Comparison of ENCODE assay signal across 8 mouse cellular contexts in the genomic region with DNA sequence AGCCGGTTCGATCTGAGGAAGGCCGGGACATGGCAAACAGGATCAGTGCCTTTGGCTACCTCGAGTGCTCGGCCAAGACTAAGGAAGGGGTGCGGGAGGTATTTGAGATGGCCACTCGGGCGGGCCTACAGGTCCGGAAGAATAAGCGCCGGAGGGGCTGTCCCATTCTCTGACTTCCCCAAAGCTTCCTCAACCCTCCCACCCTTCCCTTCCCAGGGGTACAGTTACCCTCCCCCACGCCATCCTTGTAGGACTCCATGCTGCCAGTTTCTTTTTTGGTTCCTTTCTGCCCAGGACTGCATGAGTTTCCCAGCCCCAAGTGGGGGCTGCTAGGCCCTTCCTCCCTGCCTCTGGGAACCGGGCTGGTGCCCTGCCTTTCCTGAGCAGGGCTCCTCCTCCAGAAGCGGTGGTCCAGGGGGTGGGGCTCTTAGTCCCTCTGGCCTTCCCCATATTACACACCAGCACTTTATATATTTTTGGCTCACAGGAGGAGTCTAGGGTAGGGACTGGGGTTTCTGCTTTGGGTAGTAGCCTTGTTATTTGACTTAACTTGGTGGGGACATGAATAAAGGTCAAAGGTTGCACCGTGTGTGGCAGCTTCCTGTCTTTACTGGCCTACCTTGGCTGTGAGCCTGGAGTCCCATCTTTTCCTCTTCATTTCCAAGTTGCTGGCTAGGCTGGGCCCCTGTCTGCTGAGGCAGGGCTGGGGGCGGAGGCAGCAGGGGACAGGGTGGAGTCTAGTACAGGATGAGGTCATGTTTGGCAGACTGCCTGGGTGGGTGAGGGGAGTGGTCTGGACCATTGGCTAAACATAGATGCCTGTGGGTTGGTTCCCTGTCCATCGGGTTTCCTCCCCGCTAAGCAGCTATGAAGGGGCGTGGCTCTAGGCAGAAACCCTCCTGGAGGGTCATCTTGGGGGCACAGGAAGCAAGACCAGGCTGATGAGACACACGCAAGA. TPM values are rescaled to one million over a fixed set of nuclear protein-coding genes. Genes with fewer than 3 reads are reported as not detected.
A peak's percentile ranks its signal among the peaks of the same experiment; 100 is the strongest.
DNase-seq lines count a peak whose midpoint lies in the region; ATAC-seq lines count a peak whose summit lies in the region.

No protein-coding gene starts in this region.

- peak overlapping the region; percentile 10; the same call in 1 of the 2 replicates for H3K4me2 ChIP-seq in embryonic facial prominence, embryonic 13.5 days
- H3K4me2 ChIP-seq in heart, embryonic 11.5 days = peak overlapping the region; percentile 25
- H3K4me2 ChIP-seq in kidney, embryonic 14.5 days (replicated peaks; ENCODE audit: low read depth, low read length) = no peak overlapping the region; the same call in 1 of the 2 replicates
- no peak overlapping the region for H3K4me2 ChIP-seq in midbrain, embryonic 16.5 days (ENCODE audit: low read length)
- peak overlapping the region; percentile 31; the same call in 1 of the 2 replicates for H3K4me2 ChIP-seq in stomach, embryonic 16.5 days (ENCODE audit: low read depth, low read length)

- 50% methylated on average over 20 of the region's 20 CpGs for WGBS in embryonic facial prominence, embryonic 13.5 days
- 31% methylated on average over 20 of the region's 20 CpGs for WGBS in heart, embryonic 11.5 days (ENCODE audit: insufficient replicate concordance)
- WGBS in kidney, embryonic 14.5 days = 46% methylated on average over 19 of the region's 20 CpGs
- 59% methylated on average over 20 of the region's 20 CpGs for WGBS in midbrain, embryonic 16.5 days
- 42% methylated on average over 20 of the region's 20 CpGs for WGBS in stomach, embryonic 16.5 days

- peak; percentile 61 to 87 for DNase-seq in cerebellum, postnatal 4 days (ENCODE audit: low spot score in 2 of 2)
- no peak for DNase-seq in cerebellum, adult 9-11 months
- peak; percentile 87 for DNase-seq in liver

- no peaks in the 10 kb centered on the region for H3K9me3 ChIP-seq in embryonic facial prominence, embryonic 13.5 days
- H3K9me3 ChIP-seq in heart, embryonic 11.5 days (replicated peaks; ENCODE audit: control insufficient read depth, low read length) = no peaks in the 10 kb centered on the region
- H3K9me3 ChIP-seq in kidney, embryonic 14.5 days (ENCODE audit: control insufficient read depth, low read length) = no peaks in the 10 kb centered on the region
- no peaks in the 10 kb centered on the region for H3K9me3 ChIP-seq in midbrain, embryonic 16.5 days (replicated peaks; ENCODE audit: control insufficient read depth, low read length, poor library complexity, severe bottlenecking)
- no peaks in the 10 kb centered on the region for H3K9me3 ChIP-seq in stomach, embryonic 16.5 days (replicated peaks; ENCODE audit: control insufficient read depth, low read length)

- peak; percentile 50 for ATAC-seq in embryonic facial prominence, embryonic 13.5 days (ENCODE audit: insufficient number of reproducible peaks, insufficient read depth, low FRiP score, low TSS enrichment, low read depth)
- ATAC-seq in heart, embryonic 11.5 days (replicated peaks; ENCODE audit: insufficient number of reproducible peaks, low FRiP score, low TSS enrichment) = peak; percentile 90
- ATAC-seq in kidney, embryonic 14.5 days (ENCODE audit: low FRiP score, low TSS enrichment) = peak; percentile 92
- peak; percentile 63 for ATAC-seq in midbrain, embryonic 16.5 days
- peak; percentile 92 for ATAC-seq in stomach, embryonic 16.5 days (ENCODE audit: insufficient read depth, low FRiP score)

- H3K27ac ChIP-seq in embryonic facial prominence, embryonic 13.5 days = peak overlapping the region; percentile 80
- peak overlapping the region; percentile 86 for H3K27ac ChIP-seq in heart, embryonic 11.5 days (ENCODE audit: low read depth, low read length)
- peak overlapping the region; percentile 82 for H3K27ac ChIP-seq in kidney, embryonic 14.5 days (ENCODE audit: low read depth, low read length)
- H3K27ac ChIP-seq in midbrain, embryonic 16.5 days (ENCODE audit: low read length) = no peak overlapping the region
- peak overlapping the region; percentile 94 for H3K27ac ChIP-seq in stomach, embryonic 16.5 days (ENCODE audit: low read length)

- peaks cover 69% of the 10 kb centered on the region for H3K4me1 ChIP-seq in embryonic facial prominence, embryonic 13.5 days
- peaks cover 59% of the 10 kb centered on the region for H3K4me1 ChIP-seq in heart, embryonic 11.5 days (ENCODE audit: control insufficient read depth, insufficient read depth, low read length)
- H3K4me1 ChIP-seq in kidney, embryonic 14.5 days (ENCODE audit: control insufficient read depth, insufficient read depth, low read length) = peaks cover 65% of the 10 kb centered on the region
- no peaks in the 10 kb centered on the region for H3K4me1 ChIP-seq in midbrain, embryonic 16.5 days (ENCODE audit: control insufficient read depth, insufficient read depth, low read length)
- peaks cover 58% of the 10 kb centered on the region for H3K4me1 ChIP-seq in stomach, embryonic 16.5 days (ENCODE audit: control insufficient read depth, insufficient read depth, low read length)

- peak overlapping the region; percentile 11; the same call in 1 of the 2 replicates for H3K9ac ChIP-seq in embryonic facial prominence, embryonic 13.5 days
- no peak overlapping the region for H3K9ac ChIP-seq in heart, embryonic 11.5 days (ENCODE audit: low read depth, low read length)
- no peak overlapping the region; the same call in 1 of the 2 replicates for H3K9ac ChIP-seq in kidney, embryonic 14.5 days (ENCODE audit: low read depth, low read length)
- no peak overlapping the region for H3K9ac ChIP-seq in midbrain, embryonic 16.5 days (ENCODE audit: low read depth, low read length)
- peak overlapping the region; percentile 54 for H3K9ac ChIP-seq in stomach, embryonic 16.5 days (ENCODE audit: low read length)

- peaks cover 71% of the 10 kb centered on the region for H3K36me3 ChIP-seq in embryonic facial prominence, embryonic 13.5 days
- H3K36me3 ChIP-seq in heart, embryonic 11.5 days (ENCODE audit: control insufficient read depth, insufficient read depth, low read length) = peaks cover 26% of the 10 kb centered on the region
- peaks cover 61% of the 10 kb centered on the region for H3K36me3 ChIP-seq in kidney, embryonic 14.5 days (ENCODE audit: control insufficient read depth, insufficient read depth, low read length)
- H3K36me3 ChIP-seq in midbrain, embryonic 16.5 days (ENCODE audit: control insufficient read depth, insufficient read depth, low read length) = no peaks in the 10 kb centered on the region
- H3K36me3 ChIP-seq in stomach, embryonic 16.5 days (ENCODE audit: control insufficient read depth, insufficient read depth, low read length) = peaks cover 14% of the 10 kb centered on the region; the same call in 1 of the 2 replicates

- H3K4me3 ChIP-seq in embryonic facial prominence, embryonic 13.5 days = no peak overlapping the region
- no peak overlapping the region for H3K4me3 ChIP-seq in heart, embryonic 11.5 days (ENCODE audit: low read depth, low read length)
- H3K4me3 ChIP-seq in kidney, embryonic 14.5 days (ENCODE audit: low read length) = no peak overlapping the region
- H3K4me3 ChIP-seq in midbrain, embryonic 16.5 days (ENCODE audit: low read depth, low read length) = no peak overlapping the region
- H3K4me3 ChIP-seq in stomach, embryonic 16.5 days (replicated peaks; ENCODE audit: low read length) = no peak overlapping the region

- no peaks in the 10 kb centered on the region for H3K27me3 ChIP-seq in embryonic facial prominence, embryonic 13.5 days
- no peaks in the 10 kb centered on the region for H3K27me3 ChIP-seq in heart, embryonic 11.5 days (ENCODE audit: control insufficient read depth, insufficient read depth, low read length)
- no peaks in the 10 kb centered on the region for H3K27me3 ChIP-seq in kidney, embryonic 14.5 days (ENCODE audit: control insufficient read depth, insufficient read depth, low read length)
- H3K27me3 ChIP-seq in midbrain, embryonic 16.5 days (ENCODE audit: control insufficient read depth, insufficient read depth, low read depth, low read length) = peaks cover 5% of the 10 kb centered on the region; the same call in 1 of the 2 replicates
- H3K27me3 ChIP-seq in stomach, embryonic 16.5 days (ENCODE audit: control insufficient read depth, insufficient read depth, low read length) = no peaks in the 10 kb centered on the region

RNA-seq across cellular contexts. Expression of gene Rhoc, which starts 6.0 kb away (rescaled TPM):
- polyA plus RNA-seq in embryonic facial prominence, embryonic 13.5 days (2015; fragmentation: Nextera tagmentation; extraction: Ambion mirVana) = 145 and 158 TPM in 2 replicates
- polyA plus RNA-seq in heart, embryonic 11.5 days (2014; fragmentation: Nextera tagmentation; extraction: Ambion mirVana) = 242 and 272 TPM in 2 replicates
- polyA plus RNA-seq in kidney, embryonic 14.5 days (2014; fragmentation: Nextera tagmentation; extraction: Ambion mirVana) = 110 and 127 TPM in 2 replicates
- polyA plus RNA-seq in midbrain, embryonic 16.5 days (2015; fragmentation: Nextera tagmentation; extraction: Ambion mirVana) = 41.2 and 45.5 TPM in 2 replicates
- polyA plus RNA-seq in stomach, embryonic 16.5 days (2015; fragmentation: Nextera tagmentation; extraction: Ambion mirVana) = 163 and 168 TPM in 2 replicates

RNA-seq across cellular contexts. Expression of gene Fam19a3, which starts 12.5 kb away (rescaled TPM):
- polyA plus RNA-seq in embryonic facial prominence, embryonic 13.5 days (2015; fragmentation: Nextera tagmentation; extraction: Ambion mirVana) = 0.15 and 0.25 TPM in 2 replicates
- 1.2 and 2.2 TPM in 2 replicates for polyA plus RNA-seq in heart, embryonic 11.5 days (2014; fragmentation: Nextera tagmentation; extraction: Ambion mirVana)
- 0.09 and 0.24 TPM in 2 replicates for polyA plus RNA-seq in kidney, embryonic 14.5 days (2014; fragmentation: Nextera tagmentation; extraction: Ambion mirVana)
- 0.11 TPM in 1 of 2 replicates, not detected in the other for polyA plus RNA-seq in midbrain, embryonic 16.5 days (2015; fragmentation: Nextera tagmentation; extraction: Ambion mirVana)
- polyA plus RNA-seq in stomach, embryonic 16.5 days (2015; fragmentation: Nextera tagmentation; extraction: Ambion mirVana) = 0.03 and 0.06 TPM in 2 replicates

RNA-seq across cellular contexts. Expression of gene Ppm1j, which starts 13.3 kb away (rescaled TPM):
- 3.4 and 3.5 TPM in 2 replicates for polyA plus RNA-seq in embryonic facial prominence, embryonic 13.5 days (2015; fragmentation: Nextera tagmentation; extraction: Ambion mirVana)
- polyA plus RNA-seq in heart, embryonic 11.5 days (2014; fragmentation: Nextera tagmentation; extraction: Ambion mirVana) = 23.5 and 36.9 TPM in 2 replicates
- 3.5 and 5.3 TPM in 2 replicates for polyA plus RNA-seq in kidney, embryonic 14.5 days (2014; fragmentation: Nextera tagmentation; extraction: Ambion mirVana)
- polyA plus RNA-seq in midbrain, embryonic 16.5 days (2015; fragmentation: Nextera tagmentation; extraction: Ambion mirVana) = 0.98 and 1.1 TPM in 2 replicates
- 3.2 and 3.6 TPM in 2 replicates for polyA plus RNA-seq in stomach, embryonic 16.5 days (2015; fragmentation: Nextera tagmentation; extraction: Ambion mirVana)

RNA-seq across cellular contexts. Expression of gene Mov10, which starts 24.2 kb away (rescaled TPM):
- 56.3 and 59.7 TPM in 2 replicates for polyA plus RNA-seq in embryonic facial prominence, embryonic 13.5 days (2015; fragmentation: Nextera tagmentation; extraction: Ambion mirVana)
- 35.7 and 41.2 TPM in 2 replicates for polyA plus RNA-seq in heart, embryonic 11.5 days (2014; fragmentation: Nextera tagmentation; extraction: Ambion mirVana)
- 36.3 and 51.8 TPM in 2 replicates for polyA plus RNA-seq in kidney, embryonic 14.5 days (2014; fragmentation: Nextera tagmentation; extraction: Ambion mirVana)
- polyA plus RNA-seq in midbrain, embryonic 16.5 days (2015; fragmentation: Nextera tagmentation; extraction: Ambion mirVana) = 7.8 and 8.3 TPM in 2 replicates
- 68.0 and 78.2 TPM in 2 replicates for polyA plus RNA-seq in stomach, embryonic 16.5 days (2015; fragmentation: Nextera tagmentation; extraction: Ambion mirVana)

Comparison
In these comparisons a context has a peak if more than half of its experiments do, and no peak if none do; other contexts are left out.
1. H3K4me2 ChIP-seq: peak in embryonic facial prominence, embryonic 13.5 days (single experiment), heart, embryonic 11.5 days (single experiment) and stomach, embryonic 16.5 days (single experiment); none in kidney, embryonic 14.5 days (single experiment) and midbrain, embryonic 16.5 days (single experiment).
2. H3K9ac ChIP-seq: peak in embryonic facial prominence, embryonic 13.5 days (single experiment) and stomach, embryonic 16.5 days (single experiment); none in heart, embryonic 11.5 days (single experiment), kidney, embryonic 14.5 days (single experiment) and midbrain, embryonic 16.5 days (single experiment).
3. Peak in every context shown above with its lines, with median percentiles within 50 percentile points of each other: ATAC-seq.